Mouse (Mus musculus): ENCODE results near the gene Kif13a.

DNA sequence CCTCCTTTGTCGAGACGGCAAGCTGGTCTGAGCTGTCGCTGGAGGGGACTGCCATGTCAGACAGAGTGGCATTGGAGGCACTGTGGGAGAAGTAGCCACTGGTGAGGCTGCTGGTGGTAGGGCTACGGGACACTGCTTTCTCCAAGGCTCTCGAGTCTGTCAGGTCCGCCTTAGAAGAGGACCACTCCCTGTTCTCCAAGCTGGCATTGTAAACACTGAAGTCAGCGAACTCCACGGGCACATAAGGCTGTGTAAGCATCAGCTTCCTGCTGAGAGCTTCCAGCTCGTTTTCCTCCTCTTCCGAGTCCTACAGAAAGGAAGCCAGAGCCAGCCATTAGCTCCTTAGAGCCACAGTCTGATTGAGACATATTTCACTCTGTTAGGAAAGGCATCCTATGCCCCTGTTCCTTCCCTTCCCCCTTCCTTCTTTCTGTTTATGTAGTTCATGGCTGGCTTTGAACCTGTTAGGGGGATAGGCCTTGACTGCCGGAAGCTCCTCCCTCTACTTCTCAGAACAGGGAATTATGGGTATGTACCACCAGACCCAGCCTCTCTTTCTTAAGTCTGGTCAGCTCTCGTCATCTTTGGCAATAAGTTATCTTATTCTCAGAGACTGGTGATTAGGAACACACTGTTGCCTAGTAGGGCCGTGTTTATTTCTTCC, 177.0 kb downstream of the Kif13a start:
- no peak for TF ChIP-seq TAL1 (IDR thresholded peaks at IDR 0.05; ENCODE audit: low read length)
- TF ChIP-seq GATA1 (IDR thresholded peaks at IDR 0.05; ENCODE audit: low read length), result no peak
